Mouse (Mus musculus) heart, adult 2 months (tissue): Measurements from ENCODE around the gene Pold4. TPM values are rescaled to one million over a fixed set of nuclear protein-coding genes. Genes with fewer than 3 reads are reported as not detected.

ENCODE experiments used
- DNase-seq, 2 experiments: peaks; one replicate each; pipeline ENCODE4 v3.0.0; 2021
- H3K27ac ChIP-seq: fragments of 200-600 bp; 2 replicates; pipeline ENCODE4 v1.8.1; 2022
- H3K27me3 ChIP-seq: fragments of 200-500 bp; 2 replicates; pipeline ENCODE4 v1.6.1; 2012; ENCODE audit warnings: mild to moderate bottlenecking, low read length, inconsistent platforms, mixed read lengths; ENCODE audit not compliant: control insufficient read depth, insufficient read depth
- H3K36me3 ChIP-seq: fragments of 200-500 bp; 2 replicates; pipeline ENCODE4 v1.6.1; 2012; ENCODE audit warnings: low read length, inconsistent platforms; ENCODE audit not compliant: control insufficient read depth, insufficient read depth
- H3K4me1 ChIP-seq: fragments of 200-500 bp; 2 replicates; pipeline ENCODE4 v1.6.1; 2011; ENCODE audit warnings: low read length; ENCODE audit not compliant: control insufficient read depth, insufficient read depth
- H3K4me3 ChIP-seq: fragments of 200-600 bp; 2 replicates; pipeline ENCODE4 v1.8.1; 2022
- H3K79me2 ChIP-seq: fragments of 200-500 bp; replicated peaks from 2 replicates; pipeline ENCODE4 v1.6.1; 2012; ENCODE audit warnings: mild to moderate bottlenecking, inconsistent platforms, low read length, moderate library complexity, mixed read lengths; ENCODE audit not compliant: control insufficient read depth, insufficient read depth
- H3K9ac ChIP-seq: fragments of 200-500 bp; 2 replicates; pipeline ENCODE4 v1.6.1; 2012; ENCODE audit warnings: low read depth, mild to moderate bottlenecking, control low read depth, inconsistent platforms, low read length, mixed read lengths
- CTCF ChIP-seq: fragments of 200-600 bp; IDR thresholded peaks from 2 replicates; pipeline ENCODE4 v1.8.1; 2022; ENCODE audit warnings: antibody characterized with exemption, mild to moderate bottlenecking, moderate library complexity
- EP300 ChIP-seq: fragments of 200-500 bp; IDR thresholded peaks from 2 replicates; pipeline ENCODE4 v1.6.1; 2011; ENCODE audit warnings: low read depth, low read length, control low read depth; ENCODE audit not compliant: insufficient read depth
- POLR2A ChIP-seq: fragments of 200-500 bp; IDR thresholded peaks from 2 replicates; pipeline ENCODE4 v1.6.1; 2011; ENCODE audit warnings: mild to moderate bottlenecking, low read depth, low read length, control low read depth; ENCODE audit not compliant: insufficient read depth
- WGBS: fragments of 180-500 bp; shearing (Covaris S2); methylation state at CpG from one replicate; pipeline ENCODE4 v1.1.7; 2018; 5-methylcytosine and 5-hydroxymethylcytosine counted together
- intact Hi-C: fragments of 180-260 bp; cut with DNase I; formaldehyde crosslinking; loops from one replicate; pipeline ENCODE4 v1.15.1; 2025
- polyA plus RNA-seq: library from polyadenylated mRNA; depleted of rRNA; stranded (reverse); fragments of >200 nt; gene quantifications from 2 replicates; pipeline ENCODE4 v1.2.3, GENCODE M21; 2012
- total RNA-seq, 2 experiments: library from RNA; stranded (reverse); gene quantifications; 2 replicates each; pipeline ENCODE4 v1.2.3; 2021

The Pold4 gene
- total and polyA plus RNA-seq, 3 experiments: 9.2 to 48.1 (median 12.0) TPM

DNA sequence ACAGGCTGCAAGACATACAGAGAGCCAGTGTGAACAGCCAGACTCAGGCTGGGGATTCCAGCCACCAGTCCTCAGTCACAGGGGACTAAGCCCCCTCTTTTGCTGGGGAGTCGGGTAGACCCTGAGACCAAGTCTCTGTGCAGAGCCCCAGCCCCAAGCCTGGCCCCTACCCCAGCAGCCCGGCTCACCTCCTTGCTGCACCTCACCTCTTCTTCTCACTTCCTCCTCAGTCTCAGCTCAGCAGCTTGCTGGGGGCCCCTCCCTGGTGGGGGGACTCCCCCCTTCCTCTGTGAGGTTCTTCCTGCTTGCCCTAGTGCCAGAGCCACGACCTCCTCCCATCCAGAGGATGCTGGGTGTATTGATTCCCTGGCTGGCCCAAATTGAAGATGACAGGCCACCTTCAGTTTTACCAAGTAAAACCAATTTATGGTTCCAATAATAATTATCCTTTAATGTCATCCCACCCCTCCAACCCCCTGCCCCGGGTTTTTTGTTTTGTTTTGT is 40.8 kb upstream of the Pold4 start, which contains the start of gene Tbc1d10c:
Gene Tbc1d10c, minus strand, starts transcription at position 454 of the 504 bp plus-strand sequence.
- 57% methylated on average over 4 of the region's 4 CpGs for WGBS
- peaks cover 7% of the 10 kb centered on the region for H3K4me1 ChIP-seq
- intact Hi-C loops: no loop called here
- peaks cover 11% of the 10 kb centered on the region for H3K36me3 ChIP-seq
- peak in 1 of 2 experiments; percentile 75 for DNase-seq
- H3K27ac ChIP-seq: peak within 1 kb of the TSS; percentile 96
- H3K9ac ChIP-seq: peak within 1 kb of the TSS; percentile 99
- peaks cover 5% of the 10 kb centered on the region; the same call in 1 of the 2 replicates for H3K79me2 ChIP-seq
- TF ChIP-seq CTCF (no peak), EP300 (no peak), POLR2A (no peak)
- H3K27me3 ChIP-seq: no peaks in the 10 kb centered on the region
- H3K4me3 ChIP-seq: peak within 1 kb of the TSS; percentile 98

DNA sequence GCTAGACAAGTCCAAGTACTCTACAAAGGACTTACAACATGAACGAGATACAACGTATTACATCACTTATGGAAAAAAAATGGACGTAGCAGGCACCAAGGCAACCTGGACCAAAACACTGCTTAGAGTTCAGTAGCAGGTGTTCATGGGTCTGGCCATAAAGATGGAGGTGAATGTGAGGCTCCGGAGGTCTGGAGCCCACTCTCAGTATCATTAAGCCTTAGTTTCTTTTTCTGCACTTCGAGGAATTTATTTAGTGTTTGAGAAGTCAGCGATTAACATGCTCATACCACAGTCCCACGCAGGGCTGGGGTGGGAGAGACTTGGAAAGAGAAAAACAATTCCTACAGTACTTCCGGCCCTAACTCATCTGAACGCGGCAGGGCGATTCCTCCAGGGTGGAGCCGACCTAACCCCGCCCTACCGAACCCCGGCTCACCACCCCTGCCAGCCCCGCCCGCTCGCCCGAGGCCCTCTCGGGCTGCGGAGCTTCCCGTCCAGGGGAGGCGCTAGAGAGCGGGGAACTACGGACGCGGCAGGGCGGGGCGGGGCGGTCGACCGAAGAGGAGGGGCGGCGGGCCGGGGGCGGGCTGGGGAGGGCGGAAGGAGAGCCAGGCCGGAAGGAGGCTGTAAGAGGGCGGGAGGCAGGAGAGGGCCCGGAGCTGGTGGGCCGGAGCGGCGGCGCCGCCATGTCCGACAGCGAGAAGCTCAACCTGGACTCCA is 40.0 kb upstream of the Pold4 start, which contains the start of gene Ppp1ca:
Gene Ppp1ca, plus strand, starts transcription at position 538 of the 723 bp plus-strand sequence.
- WGBS: 2% methylated on average over 45 of the region's 47 CpGs
- peak within 1 kb of the TSS; percentile 98 for H3K4me3 ChIP-seq
- peak; percentile 96 to 98 for DNase-seq
- H3K27ac ChIP-seq: peak within 1 kb of the TSS; percentile 96
- H3K4me1 ChIP-seq: peaks cover 8% of the 10 kb centered on the region
- TF ChIP-seq POLR2A (peak; percentile 79), CTCF (peak; percentile 84), EP300 (0 out of 2 replicates have a peak, but pooled peaks have one; percentile 41)
- intact Hi-C loops: loop anchor here (1.0 kb wide), 2 partner anchors 10 to 21 kb away; partner anchors contain the start of gene Rad9a
- peaks cover 12% of the 10 kb centered on the region for H3K36me3 ChIP-seq
- H3K9ac ChIP-seq: peak within 1 kb of the TSS; percentile 99
- H3K79me2 ChIP-seq: peaks cover 5% of the 10 kb centered on the region; the same call in 1 of the 2 replicates
- H3K27me3 ChIP-seq: no peaks in the 10 kb centered on the region

DNA sequence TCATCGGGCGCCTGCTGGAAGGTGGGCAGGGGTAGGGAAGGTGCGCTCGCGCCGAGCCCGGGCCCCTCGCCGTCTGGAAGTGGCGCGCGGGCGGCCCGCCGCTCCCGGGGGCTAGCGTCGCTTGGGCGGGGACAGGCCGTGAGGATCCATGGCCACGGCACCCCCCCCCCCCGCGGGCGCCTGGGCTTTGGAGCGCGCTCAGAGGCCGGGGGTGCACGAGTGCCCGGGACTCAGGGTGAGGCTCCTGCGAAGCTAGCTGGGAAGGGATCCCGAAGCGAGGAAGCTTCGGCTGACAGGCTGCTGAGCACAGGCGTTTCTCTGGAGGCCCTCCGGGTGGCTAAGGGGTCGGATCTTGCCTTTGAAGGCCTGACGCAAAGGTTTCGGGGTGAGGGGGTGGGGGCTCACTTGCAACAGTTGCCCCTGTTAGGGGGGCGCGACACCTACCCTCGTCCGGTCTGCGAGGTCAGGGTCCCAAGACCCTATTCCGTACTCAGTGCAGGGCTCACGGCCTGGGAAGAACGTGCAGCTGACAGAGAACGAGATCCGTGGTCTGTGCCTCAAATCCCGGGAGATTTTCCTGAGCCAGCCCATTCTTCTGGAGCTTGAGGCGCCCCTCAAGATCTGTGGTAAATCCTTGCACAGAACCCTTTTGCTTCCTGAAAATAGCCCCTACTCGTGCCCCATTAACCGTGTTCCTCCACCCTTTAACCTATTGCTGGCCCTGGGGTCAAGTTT is 39.3 kb upstream of the Pold4 start:
- H3K79me2 ChIP-seq: peaks cover 5% of the 10 kb centered on the region; the same call in 1 of the 2 replicates
- H3K27me3 ChIP-seq: no peaks in the 10 kb centered on the region
- TF ChIP-seq EP300: no peak
- TF ChIP-seq CTCF: no peak
- no peak for TF ChIP-seq POLR2A
- peak in 1 of 2 experiments; percentile 45 for DNase-seq
- H3K4me3 ChIP-seq: peak overlapping the region; percentile 98
- peak overlapping the region; percentile 99 for H3K9ac ChIP-seq
- peaks cover 12% of the 10 kb centered on the region for H3K36me3 ChIP-seq
- intact Hi-C loops: loop anchor here (1.0 kb wide), 2 partner anchors 9 to 22 kb away; partner anchors contain the start of gene Rad9a
- peak overlapping the region; percentile 96 for H3K27ac ChIP-seq
- under 1% methylated on average over 46 of the region's 52 CpGs for WGBS
- H3K4me1 ChIP-seq: peaks cover 10% of the 10 kb centered on the region

DNA sequence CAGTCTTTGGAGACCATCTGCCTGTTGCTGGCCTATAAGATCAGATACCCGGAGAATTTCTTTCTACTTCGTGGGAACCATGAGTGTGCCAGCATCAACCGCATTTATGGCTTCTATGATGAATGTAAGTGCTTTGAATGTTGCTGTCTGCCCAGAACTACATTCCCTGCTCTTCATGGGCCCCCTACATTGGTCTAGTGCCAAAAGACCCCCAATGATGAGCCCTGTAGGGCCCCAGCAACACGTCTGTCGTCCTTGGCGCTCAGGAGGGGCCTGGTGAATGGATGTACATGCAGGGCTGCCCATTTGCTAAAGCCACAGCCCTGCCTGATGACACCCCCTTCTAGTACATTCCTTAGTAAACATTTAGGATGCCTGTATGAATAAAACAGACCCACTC is 38.6 kb upstream of the Pold4 start:
- H3K36me3 ChIP-seq: peaks cover 12% of the 10 kb centered on the region
- H3K79me2 ChIP-seq: peaks cover 5% of the 10 kb centered on the region; the same call in 1 of the 2 replicates
- H3K27ac ChIP-seq: peak overlapping the region; percentile 96; the same call in 1 of the 2 replicates
- TF ChIP-seq POLR2A: no peak
- TF ChIP-seq CTCF: no peak
- TF ChIP-seq EP300: no peak
- intact Hi-C loops: no loop called here
- no peaks in the 10 kb centered on the region for H3K27me3 ChIP-seq
- 44% methylated on average over 6 of the region's 6 CpGs for WGBS
- no peak for DNase-seq
- peak overlapping the region; percentile 99 for H3K9ac ChIP-seq
- H3K4me3 ChIP-seq: peak overlapping the region; percentile 98
- H3K4me1 ChIP-seq: peaks cover 10% of the 10 kb centered on the region

DNA sequence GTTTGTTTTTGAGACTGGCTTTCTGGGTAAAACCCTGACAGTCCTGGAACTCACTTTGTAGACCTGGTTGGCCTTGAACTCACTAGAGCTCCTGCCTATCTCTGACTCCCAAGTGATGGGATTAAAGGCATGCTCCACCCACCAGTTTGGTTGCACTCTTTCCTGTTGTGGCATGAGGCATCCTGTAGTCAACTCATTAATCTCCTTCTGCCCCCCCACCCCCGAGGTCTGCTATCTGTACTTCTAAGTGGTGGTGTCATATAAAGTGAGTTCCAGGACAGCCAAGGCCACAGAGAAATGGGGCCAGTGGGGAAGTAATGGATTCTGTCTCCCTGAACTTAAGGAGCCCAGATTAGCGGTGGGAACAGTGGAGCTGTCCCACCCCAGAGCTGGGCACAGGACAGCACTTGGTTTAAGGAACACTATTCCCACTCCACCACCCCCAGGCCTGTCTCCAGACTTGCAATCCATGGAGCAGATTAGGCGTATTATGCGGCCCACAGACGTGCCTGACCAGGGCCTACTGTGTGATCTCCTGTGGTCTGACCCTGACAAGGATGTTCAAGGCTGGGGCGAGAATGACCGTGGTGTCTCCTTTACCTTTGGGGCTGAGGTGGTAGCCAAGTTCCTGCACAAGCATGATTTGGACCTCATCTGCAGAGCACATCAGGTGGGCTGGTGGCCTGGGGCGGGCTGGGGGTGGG is 37.5 kb upstream of the Pold4 start:
- Histone ChIP-seq H3K27ac (no peak overlapping the region), H3K79me2 (peaks cover 5% of the 10 kb centered on the region; the same call in 1 of the 2 replicates), H3K4me3 (no peak overlapping the region), H3K27me3 (no peaks in the 10 kb centered on the region), H3K9ac (no peak overlapping the region), H3K36me3 (peaks cover 12% of the 10 kb centered on the region), H3K4me1 (peaks cover 10% of the 10 kb centered on the region)
- no peak for DNase-seq
- intact Hi-C loops: no loop called here
- no peak for TF ChIP-seq POLR2A
- no peak for TF ChIP-seq EP300
- TF ChIP-seq CTCF: no peak
- 78% methylated on average over 8 of the region's 8 CpGs for WGBS
